Mouse (Mus musculus): ENCODE results near the gene Patj. TPM values are rescaled to one million over a fixed set of nuclear protein-coding genes. Genes with fewer than 3 reads are reported as not detected.
A peak's percentile ranks its signal among the peaks of the same experiment; 100 is the strongest.
"Not testable (repeated sequence)": the region's sequence is repeated elsewhere in the genome, so short reads cannot be mapped to it uniquely, and the experiment has no call there.

The Patj gene
- polyA plus RNA-seq, 1 experiment from 2014 or later = 6.8 TPM

DNA sequence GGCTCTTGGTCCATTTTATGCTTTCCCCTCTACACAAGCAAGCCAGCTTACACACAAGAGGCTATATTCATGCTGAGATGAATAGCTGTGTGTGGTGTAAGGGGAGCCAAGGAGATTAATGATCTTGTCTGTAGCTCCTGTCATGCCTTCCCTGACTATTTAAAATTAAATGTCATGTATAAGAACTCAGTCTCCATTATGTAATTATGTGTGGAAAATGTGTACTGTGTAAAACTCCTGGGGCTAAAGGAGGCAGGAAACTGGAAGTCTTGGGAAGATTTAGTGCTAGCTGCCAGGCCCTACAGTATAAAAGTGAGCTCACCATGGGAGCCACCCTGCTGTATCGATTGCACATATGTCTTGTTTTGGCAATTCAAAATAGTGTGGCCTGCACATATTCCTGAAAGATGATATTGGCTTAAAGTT, 203.0 kb downstream of the Patj start:
- Histone ChIP-seq H3K27ac (no peak overlapping the region), H3K27me3 (replicated peaks) (no peaks in the 10 kb centered on the region), H3K4me1 (peaks cover 20% of the 10 kb centered on the region), H3K4me3 (no peak overlapping the region), H3K4me2 (replicated peaks) (no peak overlapping the region), H3K9ac (no peak overlapping the region), H3K9me3 (no peaks in the 10 kb centered on the region), H3K36me3 (no peaks in the 10 kb centered on the region)
- WGBS = 29% methylated on average over 1 of the region's 1 CpGs
- ATAC-seq (ENCODE audit: low FRiP score, low read depth) = peak; percentile 82

DNA sequence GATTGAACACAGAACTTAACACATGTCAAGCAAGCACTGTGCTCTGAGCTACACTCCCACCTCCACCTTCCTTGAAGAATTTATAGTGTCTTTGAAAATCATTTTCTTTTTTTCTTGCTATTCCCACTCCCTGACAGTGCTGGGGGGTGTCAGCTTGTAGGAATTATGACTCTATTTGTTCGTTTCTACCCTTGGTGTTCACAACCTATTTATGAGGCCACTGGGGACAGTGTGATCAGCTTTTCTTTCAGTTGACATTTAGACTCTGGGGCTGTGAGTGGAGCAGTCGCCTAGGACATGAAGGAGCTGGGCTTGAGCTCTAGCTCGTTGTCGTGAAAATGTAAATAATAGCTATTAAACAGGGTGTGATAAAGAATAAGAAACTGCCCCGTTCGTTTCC, 203.8 kb downstream of the Patj start:
- Histone ChIP-seq H3K4me1 (peaks cover 20% of the 10 kb centered on the region), H3K9me3 (no peaks in the 10 kb centered on the region), H3K4me2 (replicated peaks) (no peak overlapping the region), H3K27me3 (replicated peaks) (no peaks in the 10 kb centered on the region), H3K9ac (no peak overlapping the region), H3K27ac (0 out of 2 replicates have a peak overlapping the region, but pooled peaks have one; percentile 37), H3K4me3 (no peak overlapping the region), H3K36me3 (no peaks in the 10 kb centered on the region)
- WGBS = 31% methylated on average over 6 of the region's 6 CpGs
- peak; percentile 65 for ATAC-seq (ENCODE audit: low FRiP score, low read depth)

DNA sequence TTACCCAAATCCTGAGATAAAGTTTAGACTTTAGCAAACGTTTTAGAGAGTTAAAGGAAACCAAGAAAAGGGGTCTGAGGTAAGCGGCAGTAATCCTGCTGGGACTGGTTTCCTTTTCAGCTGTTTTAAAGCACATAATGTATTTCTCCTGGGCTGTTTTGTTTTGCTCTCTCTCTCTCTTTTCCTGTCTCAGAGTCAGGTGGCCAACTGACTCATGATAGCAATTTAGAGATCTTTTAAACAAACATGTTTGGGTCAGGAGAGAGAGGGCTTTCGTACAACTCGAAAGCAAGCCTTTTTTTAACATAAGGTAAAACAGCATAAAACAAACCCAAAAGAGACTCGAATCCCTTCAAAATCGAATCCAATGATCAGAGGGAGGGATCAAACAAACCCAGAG, 207.5 kb downstream of the Patj start:
- Histone ChIP-seq H3K9ac (no peak overlapping the region), H3K27ac (no peak overlapping the region), H3K27me3 (replicated peaks) (no peaks in the 10 kb centered on the region), H3K9me3 (no peaks in the 10 kb centered on the region), H3K4me2 (replicated peaks) (no peak overlapping the region), H3K4me3 (no peak overlapping the region), H3K4me1 (peaks cover 19% of the 10 kb centered on the region), H3K36me3 (no peaks in the 10 kb centered on the region)
- no peak for ATAC-seq (ENCODE audit: low FRiP score, low read depth)
- WGBS = 68% methylated on average over 6 of the region's 6 CpGs

DNA sequence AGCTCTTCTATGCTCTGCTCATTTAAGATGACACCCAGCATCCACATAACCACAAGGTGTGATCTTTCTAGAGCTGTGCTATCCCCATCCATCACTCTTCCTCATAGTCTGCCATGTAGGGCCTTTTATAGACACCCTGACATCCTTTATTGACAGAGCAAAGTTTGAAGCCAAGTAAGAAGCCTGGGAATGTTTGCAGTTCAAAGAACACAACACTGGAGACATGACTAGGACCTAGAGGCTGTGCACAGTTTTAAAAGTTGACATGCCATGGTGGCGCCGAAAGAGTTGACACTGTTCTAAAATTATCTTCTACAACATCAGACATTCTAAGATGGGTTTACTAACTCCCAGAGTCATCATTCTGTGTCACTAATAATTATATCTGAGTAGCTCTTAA, 214.9 kb downstream of the Patj start:
- no peak for ATAC-seq (ENCODE audit: low FRiP score, low read depth)
- 91% methylated on average over 2 of the region's 2 CpGs for WGBS

DNA sequence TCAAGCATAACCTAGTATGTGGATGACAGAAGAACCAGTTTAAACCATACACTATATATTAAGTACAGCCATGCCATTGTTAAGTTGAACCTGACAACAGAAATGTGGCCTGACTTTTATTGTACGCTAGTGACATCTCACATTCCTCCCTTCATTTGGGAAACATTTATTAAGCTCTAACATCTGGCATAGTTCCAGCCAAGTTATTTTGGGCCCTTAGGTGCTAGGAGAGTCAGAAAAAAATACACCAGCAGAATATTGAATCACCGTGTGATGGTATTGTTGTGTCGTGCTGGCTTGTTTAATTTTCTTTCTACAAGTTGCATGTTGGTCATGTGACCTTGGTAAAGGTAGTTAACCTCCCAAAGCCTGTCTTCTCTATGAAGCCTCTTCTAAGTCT, 218.8 kb downstream of the Patj start:
- ATAC-seq (ENCODE audit: low FRiP score, low read depth) = no peak
- no peaks in the 10 kb centered on the region for H3K9me3 ChIP-seq
- H3K36me3 ChIP-seq = no peaks in the 10 kb centered on the region
- no peak overlapping the region for H3K27ac ChIP-seq
- no peaks in the 10 kb centered on the region for H3K4me1 ChIP-seq
- no peak overlapping the region for H3K9ac ChIP-seq
- H3K4me3 ChIP-seq = no peak overlapping the region
- H3K4me2 ChIP-seq (replicated peaks) = no peak overlapping the region
- H3K27me3 ChIP-seq (replicated peaks) = no peaks in the 10 kb centered on the region
- 93% methylated on average over 3 of the region's 3 CpGs for WGBS

More for the DNA sequence above, 214.9 kb downstream of the Patj start:
- no peaks in the 10 kb centered on the region for H3K36me3 ChIP-seq
- no peak overlapping the region for H3K9ac ChIP-seq
- no peaks in the 10 kb centered on the region for H3K27me3 ChIP-seq (replicated peaks)
- H3K4me2 ChIP-seq (replicated peaks) = no peak overlapping the region
- no peak overlapping the region for H3K27ac ChIP-seq
- H3K4me3 ChIP-seq = no peak overlapping the region
- no peaks in the 10 kb centered on the region for H3K9me3 ChIP-seq
- no peaks in the 10 kb centered on the region for H3K4me1 ChIP-seq

DNA sequence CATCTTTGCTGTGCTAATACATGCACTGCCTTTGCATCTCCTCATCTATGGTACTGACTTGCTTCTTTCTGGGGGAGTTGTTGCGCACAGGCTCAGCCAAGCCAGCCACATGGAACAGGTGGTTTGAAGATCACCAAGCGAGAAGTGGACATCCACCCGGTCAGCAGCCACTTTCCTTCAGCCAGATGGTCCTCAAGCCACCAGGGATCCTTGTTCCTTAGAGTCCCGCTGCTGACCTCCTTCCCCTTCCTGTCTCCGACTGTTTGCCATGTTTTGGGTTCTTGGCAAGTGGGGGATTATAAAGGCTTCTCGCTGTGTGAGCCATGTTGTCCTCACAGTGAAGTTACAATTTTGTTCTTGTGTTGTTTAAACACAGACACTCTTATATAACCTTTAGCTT, 223.6 kb downstream of the Patj start:
- WGBS = 84% methylated on average over 6 of the region's 6 CpGs
- ATAC-seq (ENCODE audit: low FRiP score, low read depth) = no peak
- no peak overlapping the region for H3K9ac ChIP-seq
- no peaks in the 10 kb centered on the region for H3K9me3 ChIP-seq
- H3K4me3 ChIP-seq = no peak overlapping the region
- H3K27ac ChIP-seq = no peak overlapping the region
- peaks cover 4% of the 10 kb centered on the region; the same call in 1 of the 2 replicates for H3K4me1 ChIP-seq
- H3K4me2 ChIP-seq (replicated peaks) = no peak overlapping the region
- H3K36me3 ChIP-seq = no peaks in the 10 kb centered on the region
- no peaks in the 10 kb centered on the region for H3K27me3 ChIP-seq (replicated peaks)

DNA sequence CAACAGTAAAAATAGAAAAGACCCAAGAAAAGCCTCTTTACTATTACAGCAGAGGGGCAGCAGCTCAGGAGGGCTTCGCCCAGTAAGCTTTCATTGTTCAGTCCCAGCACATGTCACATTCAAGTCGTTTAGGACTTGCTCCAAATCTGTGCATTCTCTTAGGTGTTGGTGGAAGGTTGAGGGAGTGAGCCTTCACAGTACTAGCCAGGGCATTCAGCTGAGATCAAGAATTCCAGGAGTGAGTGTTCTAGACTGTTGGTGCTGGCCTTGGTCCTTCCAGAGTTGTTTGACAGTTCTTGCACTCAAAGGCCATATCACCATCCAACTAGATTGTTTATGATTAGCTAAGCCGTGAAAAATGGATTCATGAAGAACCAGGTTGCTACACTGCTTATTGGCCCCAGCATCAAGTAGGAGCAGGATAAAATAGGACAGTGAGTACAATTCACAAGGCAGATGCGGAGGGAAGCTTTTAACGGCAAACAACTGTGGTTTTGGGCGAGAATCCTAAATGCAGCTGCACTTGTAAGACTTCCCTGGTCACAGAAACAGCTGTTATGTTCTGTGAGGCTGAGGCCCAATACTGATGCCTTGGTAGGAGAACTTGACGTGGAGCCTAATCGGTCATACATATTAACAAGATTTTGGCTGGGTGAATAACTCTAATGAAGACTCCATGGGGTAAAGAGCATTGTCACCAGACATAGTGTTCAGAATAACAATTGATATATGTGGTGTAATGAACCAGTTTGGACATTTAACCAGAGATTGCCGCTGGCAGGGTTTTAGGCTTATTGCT, 225.6 kb downstream of the Patj start:
- Histone ChIP-seq H3K9ac (no peak overlapping the region), H3K27me3 (replicated peaks) (no peaks in the 10 kb centered on the region), H3K4me1 (peaks cover 4% of the 10 kb centered on the region; the same call in 1 of the 2 replicates), H3K27ac (no peak overlapping the region), H3K36me3 (no peaks in the 10 kb centered on the region), H3K4me2 (replicated peaks) (no peak overlapping the region), H3K9me3 (no peaks in the 10 kb centered on the region), H3K4me3 (no peak overlapping the region)
- WGBS = 77% methylated on average over 9 of the region's 9 CpGs
- no peak for ATAC-seq (ENCODE audit: low FRiP score, low read depth)

DNA sequence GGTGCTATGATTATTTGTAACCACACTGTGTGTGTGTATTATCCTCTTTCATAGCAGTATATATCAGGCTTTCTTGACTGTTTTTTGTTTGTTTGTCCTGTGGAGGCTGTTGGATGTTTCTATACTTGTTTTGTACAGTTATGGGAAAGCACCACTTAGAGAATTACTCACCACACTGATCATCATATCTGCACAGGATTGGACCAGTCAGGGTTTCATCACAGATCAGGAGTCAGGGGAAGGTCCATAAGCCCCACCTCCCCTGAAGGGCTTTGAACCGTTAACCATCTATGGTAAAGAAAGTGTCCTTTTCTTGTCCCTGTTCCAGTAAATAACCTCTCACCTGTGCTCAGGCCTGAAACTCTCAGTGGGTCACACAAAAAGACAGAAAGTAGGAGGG, 226.6 kb downstream of the Patj start:
- no peaks in the 10 kb centered on the region for H3K9me3 ChIP-seq
- WGBS = 87% methylated on average over 1 of the region's 1 CpGs
- no peaks in the 10 kb centered on the region for H3K36me3 ChIP-seq
- no peak overlapping the region for H3K4me2 ChIP-seq (replicated peaks)
- H3K27me3 ChIP-seq (replicated peaks) = no peaks in the 10 kb centered on the region
- H3K9ac ChIP-seq = no peak overlapping the region
- ATAC-seq (ENCODE audit: low FRiP score, low read depth) = no peak
- H3K4me1 ChIP-seq = peaks cover 4% of the 10 kb centered on the region; the same call in 1 of the 2 replicates
- H3K4me3 ChIP-seq = no peak overlapping the region
- no peak overlapping the region for H3K27ac ChIP-seq

DNA sequence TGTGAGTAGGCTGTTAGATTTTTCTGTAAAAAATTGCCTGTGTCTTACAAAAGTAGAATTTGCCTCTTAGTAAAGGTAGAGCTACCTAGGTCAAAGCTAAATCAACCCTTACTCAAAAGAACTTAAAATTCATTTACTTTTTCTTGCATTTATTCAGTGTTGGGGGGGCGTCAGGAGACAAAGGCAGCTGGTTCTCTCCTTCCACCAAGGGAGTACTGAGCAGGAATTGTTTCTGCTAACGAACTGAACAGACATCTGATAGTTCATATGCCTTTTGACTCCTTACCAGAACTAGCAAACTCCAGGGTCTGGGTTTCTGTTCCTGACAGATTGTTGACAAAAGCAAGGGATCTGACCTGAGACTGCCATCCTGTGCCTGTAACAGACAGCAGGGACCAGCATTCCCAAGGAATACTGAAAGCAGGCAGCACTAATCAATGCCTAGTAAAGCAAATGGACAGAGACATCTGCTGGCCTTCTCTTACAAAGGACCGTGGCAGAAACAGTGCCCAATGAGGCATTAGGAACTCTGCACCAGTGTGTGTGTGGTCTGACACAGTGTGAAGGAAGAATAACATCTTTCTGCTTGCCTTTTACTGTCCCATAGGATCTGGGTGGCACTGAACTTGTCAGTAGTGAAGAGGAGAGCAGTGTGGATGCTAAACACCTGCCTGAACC, 227.6 kb downstream of the Patj start:
- Histone ChIP-seq H3K9ac (no peak overlapping the region), H3K27ac (no peak overlapping the region), H3K4me3 (no peak overlapping the region), H3K4me2 (replicated peaks) (no peak overlapping the region), H3K27me3 (replicated peaks) (no peaks in the 10 kb centered on the region), H3K9me3 (no peaks in the 10 kb centered on the region), H3K36me3 (no peaks in the 10 kb centered on the region), H3K4me1 (peaks cover 4% of the 10 kb centered on the region; the same call in 1 of the 2 replicates)
- peak; percentile 76 for ATAC-seq (ENCODE audit: low FRiP score, low read depth)
- 38% methylated on average over 3 of the region's 3 CpGs for WGBS

DNA sequence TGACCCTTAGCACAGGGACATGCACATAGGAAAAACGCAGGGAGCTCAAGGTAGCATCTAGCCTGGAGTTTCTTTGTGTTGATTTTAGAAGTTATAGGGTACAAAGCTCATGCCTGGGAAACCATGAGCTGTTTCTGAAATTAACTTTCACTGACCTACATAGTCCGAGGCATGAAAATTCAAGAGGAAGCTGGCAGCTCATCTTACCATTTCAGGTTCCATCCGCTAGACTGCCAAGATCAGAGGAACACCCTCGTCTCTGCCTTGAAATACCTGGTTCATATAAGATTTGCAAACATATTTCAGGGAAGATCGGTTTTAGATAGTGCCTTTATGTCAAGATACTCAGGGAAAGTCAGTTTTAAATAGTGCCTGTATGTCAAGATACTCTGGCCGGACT, 232.7 kb downstream of the Patj start:
- H3K36me3 ChIP-seq = no peaks in the 10 kb centered on the region
- peaks cover 3% of the 10 kb centered on the region; the same call in 1 of the 2 replicates for H3K4me1 ChIP-seq
- H3K9me3 ChIP-seq = no peaks in the 10 kb centered on the region
- no peak for ATAC-seq (ENCODE audit: low FRiP score, low read depth)
- no peak overlapping the region for H3K4me3 ChIP-seq
- no peak overlapping the region for H3K4me2 ChIP-seq (replicated peaks)
- WGBS = 92% methylated on average over 6 of the region's 6 CpGs
- H3K27me3 ChIP-seq (replicated peaks) = no peaks in the 10 kb centered on the region
- no peak overlapping the region for H3K9ac ChIP-seq
- no peak overlapping the region for H3K27ac ChIP-seq

DNA sequence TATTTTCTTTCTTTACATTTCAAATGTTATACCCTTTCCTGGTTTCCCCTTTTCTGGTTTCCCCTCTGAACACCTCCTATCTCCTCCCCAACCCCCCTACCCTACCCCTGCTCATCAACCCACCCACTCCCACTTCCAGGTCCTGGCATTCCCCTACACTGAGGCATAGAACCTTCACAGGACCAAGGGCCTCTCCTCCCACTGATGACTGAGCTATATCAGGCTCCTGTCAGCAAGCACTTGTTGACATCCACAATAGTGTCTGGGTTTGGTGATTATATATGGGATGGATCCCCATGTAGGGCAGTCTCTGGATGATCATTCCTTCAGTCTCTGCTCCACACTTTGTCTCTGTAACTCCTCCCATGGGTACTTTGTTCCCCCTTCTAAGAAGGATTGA, 233.6 kb downstream of the Patj start:
- H3K9ac ChIP-seq; H3K4me2 ChIP-seq (replicated peaks); H3K9me3 ChIP-seq; H3K27ac ChIP-seq; H3K4me3 ChIP-seq; H3K4me1 ChIP-seq; ATAC-seq (ENCODE audit: low FRiP score, low read depth); H3K27me3 ChIP-seq (replicated peaks); H3K36me3 ChIP-seq: not testable (repeated sequence)

DNA sequence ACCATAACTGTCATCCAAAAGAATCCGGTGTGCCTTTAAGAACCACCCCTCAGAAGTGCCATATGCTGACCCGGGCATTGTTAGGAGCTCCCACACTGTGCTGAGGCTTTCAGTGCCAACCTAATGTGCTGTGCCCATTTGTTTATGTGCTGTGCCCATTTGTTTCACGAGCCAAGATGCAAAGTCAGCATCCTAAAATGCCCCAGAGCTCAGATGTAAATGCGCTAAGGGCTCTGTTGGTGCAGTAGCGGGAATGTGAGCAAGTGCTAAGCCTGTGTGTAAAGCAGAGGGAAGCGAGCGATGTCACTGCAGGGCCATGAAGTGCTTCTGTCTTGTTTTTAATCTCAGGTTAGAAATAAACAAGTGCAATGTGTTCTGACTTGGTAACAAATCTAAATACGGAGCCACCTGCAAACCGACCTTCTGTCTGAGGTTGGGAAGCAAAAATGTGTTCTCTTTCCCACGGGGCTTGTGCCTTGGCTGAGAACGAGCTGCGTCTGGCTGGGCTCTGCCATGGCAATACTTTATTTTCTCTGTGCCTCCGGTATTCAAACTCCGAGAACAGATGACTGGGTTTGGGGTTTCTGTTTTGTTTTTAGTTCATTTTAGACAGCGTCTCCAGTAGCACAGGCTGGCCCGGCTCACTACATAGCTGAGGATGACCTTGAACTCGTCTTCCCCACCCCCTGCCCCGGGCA, 239.7 kb downstream of the Patj start:
- WGBS = 87% methylated on average over 18 of the region's 18 CpGs
- Histone ChIP-seq H3K9ac (no peak overlapping the region), H3K27ac (no peak overlapping the region), H3K4me2 (replicated peaks) (no peak overlapping the region), H3K9me3 (no peaks in the 10 kb centered on the region), H3K4me3 (no peak overlapping the region), H3K4me1 (no peaks in the 10 kb centered on the region), H3K27me3 (replicated peaks) (no peaks in the 10 kb centered on the region), H3K36me3 (no peaks in the 10 kb centered on the region)
- ATAC-seq (ENCODE audit: low FRiP score, low read depth) = no peak
